Mouse (Mus musculus): Measurements from ENCODE around the gene Pprc1. TPM values are rescaled to one million over a fixed set of nuclear protein-coding genes. Genes with fewer than 3 reads are reported as not detected.

Pprc1 gene
- total and polyA plus RNA-seq, 3 experiments = 27.8 to 135 (median 39.3) TPM

DNA sequence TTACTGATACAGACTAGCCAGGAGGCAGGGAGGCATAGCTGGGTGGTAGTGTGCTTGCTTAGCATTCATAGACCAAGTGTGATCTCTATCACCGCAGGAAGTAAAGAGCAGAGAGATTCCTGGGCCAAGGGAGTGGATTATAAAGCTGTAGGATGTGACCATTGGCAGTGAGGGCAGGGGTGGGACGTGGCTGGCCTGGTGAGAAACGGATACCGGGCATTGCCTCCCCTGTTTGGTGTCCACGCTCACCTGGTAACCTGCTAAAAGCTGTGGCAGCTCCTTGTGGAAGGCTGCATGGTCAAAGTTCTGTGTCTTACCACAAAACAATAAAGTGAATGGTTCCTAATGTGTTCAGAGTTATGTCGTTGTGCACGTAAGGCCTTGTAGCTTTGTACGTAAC, 40.5 kb downstream of the Pprc1 start:
- no peaks in the 10 kb centered on the region for H3K27me3 ChIP-seq (ENCODE audit: control insufficient read depth in 1 of 2, insufficient read depth in 2 of 2, low read length in 2 of 2)
- no peak overlapping the region for H3K27ac ChIP-seq (ENCODE audit: control insufficient read depth, low read depth, low read length)
- H3K4me1 ChIP-seq (ENCODE audit: control insufficient read depth in 1 of 2, insufficient read depth in 2 of 2, low read length in 2 of 2) = no peaks in the 10 kb centered on the region
- H3K9me3 ChIP-seq (replicated peaks; ENCODE audit: insufficient read depth, low read length) = no peaks in the 10 kb centered on the region
- peaks cover 0 to 37% of the 10 kb centered on the region in 2 experiments; a peak in 2 of 4 replicates for H3K36me3 ChIP-seq (ENCODE audit: control insufficient read depth in 1 of 2, insufficient read depth in 2 of 2, low read length in 2 of 2)
- H3K79me2 ChIP-seq (ENCODE audit: control insufficient read depth, insufficient read depth, low read length, poor library complexity) = peaks cover 4% of the 10 kb centered on the region; the same call in 1 of the 2 replicates
- H3K4me3 ChIP-seq (ENCODE audit: control insufficient read depth in 1 of 2, insufficient read depth in 1 of 2, low read depth in 2 of 2, low read length in 2 of 2) = no peak overlapping the region
- peak; percentile 40 for DNase-seq (ENCODE audit: low read depth, low spot score)
- no peak overlapping the region for H3K9ac ChIP-seq (ENCODE audit: control insufficient read depth, low read depth, low read length, poor library complexity, severe bottlenecking)
- TF ChIP-seq POLR2A (IDR thresholded peaks at IDR 0.05; ENCODE audit: control insufficient read depth in 1 of 2, insufficient read depth in 1 of 2, low read depth in 1 of 2, low read length in 2 of 2, poor library complexity in 1 of 2) (peak in 1 of 2 experiments; percentile 31; a peak in 2 of 4 replicates), HCFC1 (IDR thresholded peaks at IDR 0.05; ENCODE audit: low read depth, low read length) (no peak), POLR2AphosphoS2 (IDR thresholded peaks at IDR 0.05; ENCODE audit: low read length) (peak; percentile 53; the same call in 1 of the 2 replicates)

DNA sequence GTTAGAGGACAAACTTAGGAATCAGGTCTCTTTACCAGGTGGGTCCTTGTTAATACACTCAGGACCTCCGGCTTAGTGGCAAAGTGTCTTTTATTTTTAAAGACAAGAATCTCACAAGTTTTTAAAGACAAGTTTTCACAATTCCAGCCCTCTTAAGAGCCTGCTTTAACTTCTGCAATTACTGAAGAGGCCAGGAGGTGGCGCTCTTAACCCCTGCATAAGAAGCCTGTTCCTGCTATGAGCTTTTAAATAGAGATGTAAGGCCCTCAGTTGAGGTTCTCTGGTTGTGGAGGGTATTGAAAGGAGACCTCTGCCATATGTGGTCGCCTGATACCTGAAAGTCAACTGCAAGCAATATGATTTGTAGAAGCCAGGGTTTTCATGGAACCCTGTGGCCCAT, 41.7 kb downstream of the Pprc1 start:
- no peak overlapping the region for H3K9ac ChIP-seq (ENCODE audit: control insufficient read depth, low read depth, low read length, poor library complexity, severe bottlenecking)
- no peaks in the 10 kb centered on the region for H3K79me2 ChIP-seq (ENCODE audit: control insufficient read depth, insufficient read depth, low read length, poor library complexity)
- no peak overlapping the region for H3K4me3 ChIP-seq (ENCODE audit: control insufficient read depth in 1 of 2, insufficient read depth in 1 of 2, low read depth in 2 of 2, low read length in 2 of 2)
- no peak overlapping the region for H3K27ac ChIP-seq (ENCODE audit: control insufficient read depth, low read depth, low read length)
- no peaks in the 10 kb centered on the region for H3K9me3 ChIP-seq (replicated peaks; ENCODE audit: insufficient read depth, low read length)
- peak; percentile 96 for DNase-seq (ENCODE audit: low read depth, low spot score)
- no peaks in the 10 kb centered on the region for H3K27me3 ChIP-seq (ENCODE audit: control insufficient read depth in 1 of 2, insufficient read depth in 2 of 2, low read length in 2 of 2)
- peaks cover 0 to 30% of the 10 kb centered on the region in 2 experiments; a peak in 2 of 4 replicates for H3K36me3 ChIP-seq (ENCODE audit: control insufficient read depth in 1 of 2, insufficient read depth in 2 of 2, low read length in 2 of 2)
- TF ChIP-seq POLR2A (IDR thresholded peaks at IDR 0.05; ENCODE audit: control insufficient read depth in 1 of 2, insufficient read depth in 1 of 2, low read depth in 1 of 2, low read length in 2 of 2, poor library complexity in 1 of 2) (peak in 1 of 2 experiments; percentile 43; a peak in 1 of 4 replicates), CTCF (IDR thresholded peaks at IDR 0.05 in 2 of 3, conservative IDR thresholded peaks at IDR 0.05 in 1 of 3; ENCODE audit: control insufficient read depth in 1 of 3, insufficient read depth in 1 of 3, low read depth in 2 of 3, low read length in 3 of 3, poor library complexity in 1 of 3, severe bottlenecking in 1 of 3) (peak; percentile 78 to 94 (median 93)), ZC3H11A (IDR thresholded peaks at IDR 0.05; ENCODE audit: low read depth, low read length) (peak; percentile 61), SMC3 (IDR thresholded peaks at IDR 0.05; ENCODE audit: low read depth, low read length) (peak; percentile 77), HCFC1 (IDR thresholded peaks at IDR 0.05; ENCODE audit: low read depth, low read length) (no peak), USF1 (IDR thresholded peaks at IDR 0.05; ENCODE audit: low read depth, low read length) (no peak), E2F4 (IDR thresholded peaks at IDR 0.05; ENCODE audit: borderline replicate concordance, low read depth, low read length) (no peak), POLR2AphosphoS2 (IDR thresholded peaks at IDR 0.05; ENCODE audit: low read length) (peak; percentile 80), ZNF384 (IDR thresholded peaks at IDR 0.05; ENCODE audit: low read depth, low read length) (peak; percentile 62), RAD21 (IDR thresholded peaks at IDR 0.05; ENCODE audit: low read depth, low read length) (peak; percentile 72)
- no peaks in the 10 kb centered on the region for H3K4me1 ChIP-seq (ENCODE audit: control insufficient read depth in 1 of 2, insufficient read depth in 2 of 2, low read length in 2 of 2)

DNA sequence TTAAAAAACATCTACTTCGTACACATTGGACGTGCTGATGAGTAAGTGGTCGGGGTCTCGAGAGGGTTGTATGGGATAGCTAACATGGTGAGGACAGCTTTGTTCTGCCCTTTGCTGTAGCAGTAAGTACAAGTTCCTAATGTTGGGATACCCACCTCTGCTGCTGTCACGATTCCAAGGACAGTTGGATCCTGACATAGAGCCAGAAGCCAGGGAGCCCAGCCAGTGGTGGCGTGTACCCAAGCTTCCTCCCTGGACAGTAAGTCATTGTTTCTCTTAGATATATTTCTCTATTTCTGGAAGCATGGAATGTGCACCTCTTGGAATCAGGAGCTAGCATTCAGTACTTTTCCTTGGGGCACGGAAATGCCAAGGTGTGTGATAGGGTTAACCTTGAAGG, 43.2 kb downstream of the Pprc1 start:
- Histone ChIP-seq H3K27ac (ENCODE audit: control insufficient read depth, low read depth, low read length) (no peak overlapping the region), H3K36me3 (ENCODE audit: control insufficient read depth in 1 of 2, insufficient read depth in 2 of 2, low read length in 2 of 2) (peaks cover 0 to 21% of the 10 kb centered on the region in 2 experiments; a peak in 2 of 4 replicates), H3K9ac (ENCODE audit: control insufficient read depth, low read depth, low read length, poor library complexity, severe bottlenecking) (no peak overlapping the region), H3K4me3 (ENCODE audit: control insufficient read depth in 1 of 2, insufficient read depth in 1 of 2, low read depth in 2 of 2, low read length in 2 of 2) (no peak overlapping the region), H3K79me2 (ENCODE audit: control insufficient read depth, insufficient read depth, low read length, poor library complexity) (no peaks in the 10 kb centered on the region), H3K27me3 (ENCODE audit: control insufficient read depth in 1 of 2, insufficient read depth in 2 of 2, low read length in 2 of 2) (no peaks in the 10 kb centered on the region), H3K9me3 (replicated peaks; ENCODE audit: insufficient read depth, low read length) (no peaks in the 10 kb centered on the region), H3K4me1 (ENCODE audit: control insufficient read depth in 1 of 2, insufficient read depth in 2 of 2, low read length in 2 of 2) (no peaks in the 10 kb centered on the region)
- DNase-seq (ENCODE audit: low read depth, low spot score) = peak; percentile 21
- no peak for TF ChIP-seq NRF1 (IDR thresholded peaks at IDR 0.05; ENCODE audit: insufficient read depth, low read depth, low read length, poor library complexity, severe bottlenecking)
- no peak for TF ChIP-seq GATA1 (IDR thresholded peaks at IDR 0.05; ENCODE audit: low read depth, low read length)
